Mouse (Mus musculus) olfactory bulb, adult 2 months (tissue): ENCODE measurements around the gene Fam227a.

Experiments used
- CTCF ChIP-seq: fragments of 200-500 bp; IDR thresholded peaks from 2 replicates; pipeline ENCODE4 v1.5.1; 2012; ENCODE audit warnings: low read depth, mild to moderate bottlenecking, low read length, moderate library complexity; ENCODE audit not compliant: insufficient read depth
- POLR2A ChIP-seq: fragments of 200-500 bp; IDR thresholded peaks from 2 replicates; pipeline ENCODE4 v1.6.1; 2012; ENCODE audit warnings: mild to moderate bottlenecking, low read depth, low read length, moderate library complexity; ENCODE audit not compliant: insufficient read depth

GRCm38 (mm10) chr15:79697558-79698187 is 38.9 kb upstream of the Fam227a start:
- TF ChIP-seq POLR2A (no peak), CTCF (no peak)
